Mouse (Mus musculus) bone marrow, adult 2 months (tissue): ENCODE results near the gene Lmo7. TPM values are rescaled to one million over a fixed set of nuclear protein-coding genes. Genes with fewer than 3 reads are reported as not detected.

Experiments
- H3K27ac ChIP-seq: fragments of 200-500 bp; 2 replicates; pipeline ENCODE4 v1.5.1; 2012; ENCODE audit warnings: low read depth, mild to moderate bottlenecking, control low read depth, inconsistent platforms, low read length; ENCODE audit not compliant: control insufficient read depth, poor library complexity, insufficient read depth
- H3K4me1 ChIP-seq: fragments of 200-500 bp; 2 replicates; pipeline ENCODE4 v1.6.1; 2011; ENCODE audit warnings: low read length; ENCODE audit not compliant: control insufficient read depth, insufficient read depth
- H3K4me3 ChIP-seq: fragments of 200-500 bp; replicated peaks from 2 replicates; pipeline ENCODE3; 2011; ENCODE audit warnings: mild to moderate bottlenecking, low read depth, low read length, control low read depth; ENCODE audit not compliant: control insufficient read depth
- CTCF ChIP-seq: fragments of 200-500 bp; IDR thresholded peaks from 2 replicates; pipeline ENCODE4 v1.5.1; 2011; ENCODE audit warnings: low read length, control low read depth; ENCODE audit not compliant: control insufficient read depth, insufficient read depth
- POLR2A ChIP-seq: fragments of 200-500 bp; IDR thresholded peaks from 2 replicates; pipeline ENCODE4 v1.6.1; 2011; ENCODE audit warnings: low read depth, mild to moderate bottlenecking, control low read depth, low read length, borderline replicate concordance; ENCODE audit not compliant: control insufficient read depth
- WGBS: fragments of 180-500 bp; shearing (Covaris S2); methylation state at CpG from one replicate; pipeline ENCODE4 v1.1.7; 2018; 5-methylcytosine and 5-hydroxymethylcytosine counted together
- polyA plus RNA-seq: library from polyadenylated mRNA; stranded (reverse); fragments of >200 nt; gene quantifications from 2 replicates; pipeline ENCODE4 v1.2.4, GENCODE M21; 2011; ENCODE audit warnings: low replicate concordance; ENCODE audit not compliant: missing spikeins, insufficient read depth, insufficient read length

Gene Lmo7
- polyA plus RNA-seq, 1 experiment, result 5.1 TPM

GRCm38 (mm10) chr14:101830116-101830515 is 100.4 kb downstream of the Lmo7 start:
- 2% methylated on average over 6 of the region's 6 CpGs for WGBS
- TF ChIP-seq POLR2A (no peak), CTCF (no peak)
- Histone ChIP-seq H3K27ac (no peak overlapping the region), H3K4me3 (no peak overlapping the region), H3K4me1 (no peaks in the 10 kb centered on the region)

- 18% methylated on average over 3 of the region's 3 CpGs for WGBS
- TF ChIP-seq CTCF (no peak), POLR2A (no peak)
- no peaks in the 10 kb centered on the region for H3K4me1 ChIP-seq
- H3K4me3 ChIP-seq, result no peak overlapping the region
- no peak overlapping the region for H3K27ac ChIP-seq
Measured at GRCm38 (mm10) chr14:101834109-101834508, 104.4 kb downstream of the Lmo7 start.

GRCm38 (mm10) chr14:101836401-101836800 is 106.6 kb downstream of the Lmo7 start:
- Histone ChIP-seq H3K4me1 (no peaks in the 10 kb centered on the region), H3K27ac (no peak overlapping the region), H3K4me3 (no peak overlapping the region)
- 81% methylated on average over 2 of the region's 2 CpGs for WGBS
- TF ChIP-seq POLR2A (no peak), CTCF (no peak)

GRCm38 (mm10) chr14:101837176-101837575 is 107.4 kb downstream of the Lmo7 start:
- Histone ChIP-seq H3K4me1 (no peaks in the 10 kb centered on the region; the same call in 1 of the 2 replicates), H3K4me3 (no peak overlapping the region), H3K27ac (no peak overlapping the region)
- TF ChIP-seq POLR2A, result no peak
- no peak for TF ChIP-seq CTCF
- WGBS, result 72% methylated on average over 6 of the region's 6 CpGs

GRCm38 (mm10) chr14:101838231-101838839 is 108.6 kb downstream of the Lmo7 start:
- WGBS, result 81% methylated on average over 7 of the region's 7 CpGs
- no peak overlapping the region for H3K27ac ChIP-seq

DNA sequence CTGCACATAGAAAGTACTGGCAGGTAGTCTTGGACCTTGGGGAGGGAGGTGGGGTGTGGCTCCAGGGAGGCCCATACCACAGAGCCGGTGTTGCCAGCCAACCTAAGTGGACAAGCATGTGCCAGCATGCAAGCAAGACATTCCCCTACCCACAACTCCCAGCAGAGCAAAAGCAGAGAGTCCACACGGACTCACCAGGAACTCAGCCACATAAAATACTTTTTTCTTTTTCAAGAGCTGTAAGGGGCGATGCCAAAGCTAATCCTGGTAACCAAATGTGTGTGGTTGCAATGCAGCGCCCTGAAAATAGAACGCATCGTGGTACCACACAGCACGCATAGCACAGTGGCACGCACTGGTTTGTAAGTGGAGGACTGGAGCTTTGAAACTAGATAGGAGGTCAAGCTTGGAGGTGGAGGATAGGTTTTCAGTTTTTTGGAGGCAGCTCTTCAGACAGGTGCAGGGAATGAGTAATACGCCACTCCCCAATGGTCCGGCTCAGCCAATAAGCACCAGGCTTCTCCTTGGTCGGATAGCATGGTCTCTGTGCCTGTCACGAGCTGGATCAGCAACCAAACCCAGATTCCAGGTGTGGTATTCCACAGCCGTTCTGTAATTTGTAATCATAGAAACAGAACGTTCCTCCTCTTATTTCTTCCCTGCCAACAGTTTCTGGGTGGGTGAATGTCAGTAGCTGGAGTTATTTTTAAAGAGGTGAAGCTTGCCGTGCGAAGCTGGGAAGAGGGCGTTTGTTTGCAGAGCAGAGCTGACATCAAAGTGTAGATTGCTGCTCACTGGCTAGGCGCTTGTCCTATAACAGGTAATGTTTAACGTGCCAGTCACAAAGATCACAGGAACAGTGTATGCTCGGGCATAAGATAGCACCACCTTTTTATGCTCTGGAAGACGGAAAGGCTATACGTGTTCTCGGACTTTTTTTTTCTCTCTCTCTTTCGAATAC is 110.3 kb downstream of the Lmo7 start:
- Histone ChIP-seq H3K27ac (no peak overlapping the region), H3K4me1 (no peaks in the 10 kb centered on the region; the same call in none of the 2 replicates), H3K4me3 (no peak overlapping the region)
- WGBS, result 84% methylated on average over 24 of the region's 24 CpGs
- no peak for TF ChIP-seq CTCF
- no peak for TF ChIP-seq POLR2A

More at GRCm38 (mm10) chr14:101838231-101838839, 108.6 kb downstream of the Lmo7 start:
- Histone ChIP-seq H3K4me3 (no peak overlapping the region), H3K4me1 (no peaks in the 10 kb centered on the region; the same call in none of the 2 replicates)
- no peak for TF ChIP-seq CTCF
- TF ChIP-seq POLR2A, result no peak

DNA sequence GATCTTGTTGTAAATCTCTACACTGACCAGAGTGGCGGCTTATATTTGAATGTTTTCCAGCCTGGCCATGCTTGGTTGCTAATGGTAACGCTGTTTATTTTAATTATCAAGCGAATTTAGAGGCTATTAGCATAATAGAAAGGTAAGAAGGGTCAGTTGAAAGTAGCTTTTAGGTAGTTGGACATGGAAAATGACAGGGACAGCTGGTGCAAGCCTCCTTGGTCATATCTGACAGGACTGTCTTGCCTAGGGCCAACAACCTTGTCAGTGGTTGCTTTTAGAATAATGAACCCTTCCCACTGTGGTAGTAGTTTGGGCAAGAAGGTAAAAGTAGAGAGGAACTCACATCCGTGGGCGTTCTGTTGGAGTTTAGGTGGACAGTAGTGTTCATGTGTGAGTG is 111.5 kb downstream of the Lmo7 start:
- TF ChIP-seq POLR2A (no peak), CTCF (no peak)
- Histone ChIP-seq H3K4me1 (no peaks in the 10 kb centered on the region; the same call in none of the 2 replicates), H3K27ac (no peak overlapping the region), H3K4me3 (no peak overlapping the region)
- 62% methylated on average over 5 of the region's 5 CpGs for WGBS

DNA sequence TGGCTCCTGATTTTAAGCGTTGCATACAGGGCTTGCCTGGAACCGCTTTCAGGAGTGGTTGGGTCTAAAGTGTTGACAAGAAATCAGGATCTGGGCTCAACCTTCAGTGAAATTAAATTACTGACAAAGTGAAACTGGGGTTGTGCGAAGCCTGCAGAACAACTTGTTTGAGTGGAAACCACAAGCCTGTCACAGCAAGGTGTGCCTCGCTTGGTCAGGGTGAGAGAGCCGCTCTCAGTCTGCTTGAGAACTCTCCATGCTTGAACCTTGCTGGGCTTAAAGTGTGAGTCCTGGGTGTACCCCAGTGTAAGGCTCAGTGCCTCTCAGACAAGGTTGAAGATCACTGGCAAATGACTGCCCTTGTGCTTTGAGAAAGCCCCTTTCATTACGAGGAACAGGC is 112.8 kb downstream of the Lmo7 start:
- TF ChIP-seq CTCF, result no peak
- no peak for TF ChIP-seq POLR2A
- H3K4me1 ChIP-seq, result no peaks in the 10 kb centered on the region; the same call in none of the 2 replicates
- 6% methylated on average over 6 of the region's 6 CpGs for WGBS
- H3K4me3 ChIP-seq, result peak overlapping the region; percentile 53
- no peak overlapping the region for H3K27ac ChIP-seq

DNA sequence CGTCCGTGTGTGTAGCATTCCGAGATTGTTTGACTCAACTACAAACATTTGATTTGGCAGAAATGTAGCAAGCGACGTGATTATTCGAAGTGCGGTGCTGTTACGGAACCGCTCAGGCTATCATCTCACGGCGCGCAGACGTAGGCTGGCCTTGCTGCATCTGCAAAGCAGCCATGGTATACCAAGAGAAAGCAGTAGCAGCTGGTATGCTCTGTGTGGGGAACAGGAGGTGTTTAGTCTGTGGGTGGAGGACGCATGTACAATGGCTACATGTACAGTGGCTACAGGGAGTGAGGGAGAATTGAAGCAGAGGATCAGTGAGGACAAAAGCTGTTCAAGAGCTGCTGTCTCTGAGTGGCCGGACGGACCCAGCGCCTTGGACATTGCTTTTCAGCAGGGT is 113.7 kb downstream of the Lmo7 start:
- TF ChIP-seq POLR2A (no peak), CTCF (no peak)
- WGBS, result 91% methylated on average over 17 of the region's 17 CpGs
- Histone ChIP-seq H3K27ac (no peak overlapping the region), H3K4me1 (no peaks in the 10 kb centered on the region; the same call in none of the 2 replicates), H3K4me3 (no peak overlapping the region)
